Mouse (Mus musculus) limb, embryonic 10.5 days (tissue): ENCODE data around the gene Gdf11. TPM values are rescaled to one million over a fixed set of nuclear protein-coding genes. Genes with fewer than 3 reads are reported as not detected.

Experiments used
- DNase-seq: peaks from one replicate; pipeline ENCODE4 v3.0.0-alpha.2; 2017; ENCODE audit warnings: low spot score
- H3K27ac ChIP-seq: fragments of 300-500 bp; sonication (generic); 2 replicates; pipeline ENCODE4 v1.5.1; 2016; ENCODE audit warnings: mild to moderate bottlenecking
- H3K27me3 ChIP-seq: fragments of 300-500 bp; sonication (generic); 2 replicates; pipeline ENCODE4 v1.6.1; 2016; ENCODE audit warnings: low read depth, mild to moderate bottlenecking; ENCODE audit not compliant: poor library complexity, severe bottlenecking
- H3K36me3 ChIP-seq: fragments of 300-500 bp; sonication (generic); 2 replicates; pipeline ENCODE4 v1.6.1; 2016; ENCODE audit warnings: mild to moderate bottlenecking, moderate library complexity
- H3K4me1 ChIP-seq: fragments of 300-500 bp; sonication (generic); 2 replicates; pipeline ENCODE4 v1.6.1; 2016
- H3K4me3 ChIP-seq: fragments of 300-500 bp; sonication (generic); 2 replicates; pipeline ENCODE4 v1.5.1; 2016; ENCODE audit warnings: mild to moderate bottlenecking, moderate library complexity
- H3K9me3 ChIP-seq: fragments of 300-500 bp; sonication (generic); replicated peaks from 2 replicates; pipeline ENCODE4 v1.6.1; 2016; ENCODE audit warnings: mild to moderate bottlenecking
- WGBS: fragments of 180-500 bp; shearing (Covaris S2); methylation state at CpG from one replicate; pipeline ENCODE4 v1.1.7; 2016; 5-methylcytosine and 5-hydroxymethylcytosine counted together
- polyA plus RNA-seq: library from polyadenylated mRNA; unstranded; fragments of >200 nt; fragmentation: Nextera tagmentation; extraction: Ambion mirVana; gene quantifications from 2 replicates; pipeline ENCODE4 v1.2.1, GENCODE M21; 2016

Gene Gdf11
- polyA plus RNA-seq, 1 experiment from 2014 or later = 16.2 TPM

DNA sequence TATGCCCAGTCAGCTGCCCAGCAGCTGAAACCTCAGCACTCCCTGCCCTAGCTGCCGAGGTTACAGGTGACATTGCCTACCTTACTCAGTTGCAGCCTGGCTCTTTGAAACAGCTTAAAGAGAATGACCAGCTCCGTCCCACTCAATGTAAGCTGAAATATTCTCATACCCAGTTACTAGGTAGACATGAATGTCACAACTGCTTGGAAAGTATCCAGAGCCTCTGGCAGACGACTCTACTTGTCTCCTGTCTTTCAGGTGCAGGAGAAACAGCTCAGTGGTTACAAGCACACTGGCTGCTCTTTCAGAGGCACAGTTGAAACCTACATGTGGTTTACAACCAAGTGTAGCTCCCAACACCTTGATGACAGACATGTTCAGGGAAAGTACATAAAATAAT, 21.2 kb downstream of the Gdf11 start:
- DNase-seq = no peak
- Histone ChIP-seq H3K4me3 (no peak overlapping the region), H3K27ac (no peak overlapping the region), H3K9me3 (no peaks in the 10 kb centered on the region), H3K4me1 (no peaks in the 10 kb centered on the region), H3K36me3 (peaks cover 93% of the 10 kb centered on the region), H3K27me3 (no peaks in the 10 kb centered on the region)
- 87% methylated on average over 3 of the region's 3 CpGs for WGBS

DNA sequence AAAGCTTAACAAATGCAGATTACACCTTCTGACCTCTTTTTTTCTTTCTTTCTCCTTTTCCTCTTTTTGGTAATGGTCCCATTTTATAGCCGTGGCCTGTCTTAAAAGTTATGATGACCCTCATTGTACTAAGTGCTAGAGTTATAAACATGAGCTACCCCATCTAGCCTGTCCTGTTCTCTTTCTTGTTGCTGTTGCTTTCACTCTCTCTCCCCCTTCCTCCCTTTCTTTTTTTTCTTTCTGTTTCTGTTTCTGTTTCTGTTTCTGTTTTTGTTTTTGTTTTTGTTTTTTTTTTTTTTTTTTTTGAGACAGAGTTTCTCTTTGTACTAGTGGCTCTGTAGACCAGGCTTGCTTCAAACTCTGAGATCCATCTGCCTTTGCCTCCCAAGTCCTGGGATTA, 25.0 kb downstream of the Gdf11 start:
- no peak overlapping the region for H3K27ac ChIP-seq
- DNase-seq = no peak
- no peaks in the 10 kb centered on the region for H3K4me1 ChIP-seq
- H3K4me3 ChIP-seq = no peak overlapping the region
- H3K9me3 ChIP-seq = no peaks in the 10 kb centered on the region
- H3K27me3 ChIP-seq = no peaks in the 10 kb centered on the region
- 83% methylated on average over 1 of the region's 1 CpGs for WGBS
- peaks cover 89% of the 10 kb centered on the region for H3K36me3 ChIP-seq

DNA sequence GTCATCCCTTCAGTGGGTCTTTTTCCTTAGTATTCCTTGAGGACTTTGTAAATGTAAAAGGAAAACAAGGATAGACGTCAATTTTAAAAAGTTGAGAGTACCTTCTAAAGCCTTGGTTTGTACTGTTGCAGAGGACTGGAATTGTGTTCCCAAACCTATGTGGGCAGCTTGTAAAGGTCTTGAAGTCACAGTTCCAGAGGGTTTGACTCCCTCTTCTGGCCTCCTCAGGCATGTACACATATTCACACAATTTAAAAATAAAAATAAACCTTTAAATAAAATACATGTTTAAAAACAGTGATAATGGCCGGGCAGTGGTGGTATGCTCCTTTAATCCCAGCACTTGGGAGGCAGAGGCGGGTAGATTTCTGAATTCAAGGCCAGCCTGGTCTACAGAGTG, 25.5 kb downstream of the Gdf11 start:
- Histone ChIP-seq H3K27me3 (no peaks in the 10 kb centered on the region), H3K9me3 (no peaks in the 10 kb centered on the region), H3K4me3 (no peak overlapping the region), H3K36me3 (peaks cover 89% of the 10 kb centered on the region), H3K27ac (no peak overlapping the region), H3K4me1 (no peaks in the 10 kb centered on the region)
- DNase-seq = no peak
- 93% methylated on average over 3 of the region's 3 CpGs for WGBS

DNA sequence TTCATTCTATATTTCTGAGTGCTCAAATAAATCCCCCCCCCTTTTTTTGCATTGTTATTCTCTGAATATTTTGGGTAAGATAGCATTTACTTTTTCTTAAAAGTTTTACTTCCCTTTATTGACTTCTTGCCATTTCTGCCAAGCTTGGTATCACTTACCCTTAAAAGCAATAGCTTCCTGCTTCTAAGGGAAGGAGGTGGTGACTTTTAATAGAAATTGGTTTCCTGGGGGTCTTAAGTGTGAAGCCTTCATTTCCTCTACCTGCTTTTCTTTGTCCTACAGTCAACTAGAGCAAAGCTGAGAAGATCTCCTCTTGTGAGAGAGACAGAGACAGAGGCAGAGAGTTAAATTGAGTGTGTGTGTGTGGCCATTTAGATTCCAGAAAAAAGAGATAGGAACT, 30.3 kb downstream of the Gdf11 start:
- Histone ChIP-seq H3K27ac (no peak overlapping the region), H3K27me3 (no peaks in the 10 kb centered on the region), H3K4me1 (no peaks in the 10 kb centered on the region), H3K9me3 (no peaks in the 10 kb centered on the region), H3K4me3 (no peak overlapping the region), H3K36me3 (peaks cover 91% of the 10 kb centered on the region)
- no peak for DNase-seq

DNA sequence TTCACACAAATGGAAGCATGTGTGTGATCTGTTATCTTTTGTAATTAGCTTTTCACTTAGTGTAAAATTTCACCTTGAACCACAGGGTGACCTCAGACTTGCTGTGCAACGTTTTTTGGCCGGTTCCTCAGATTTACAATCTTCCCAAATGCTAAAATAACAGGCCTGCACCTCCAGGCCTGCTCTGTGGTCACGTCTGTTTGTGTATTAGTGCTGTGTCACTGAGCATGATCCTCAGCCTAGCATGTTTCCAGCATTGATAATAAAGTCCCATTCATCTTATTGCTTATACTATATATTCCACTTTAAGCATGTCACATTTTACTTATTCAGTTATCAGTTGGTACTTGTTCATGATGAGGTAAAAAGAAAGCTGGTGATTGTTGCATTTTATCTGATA, 41.2 kb downstream of the Gdf11 start:
- H3K4me1 ChIP-seq = peaks cover 5% of the 10 kb centered on the region; the same call in 1 of the 2 replicates
- DNase-seq = no peak
- no peaks in the 10 kb centered on the region for H3K9me3 ChIP-seq
- no peaks in the 10 kb centered on the region for H3K27me3 ChIP-seq
- H3K27ac ChIP-seq = no peak overlapping the region
- WGBS = 83% methylated on average over 3 of the region's 3 CpGs
- H3K4me3 ChIP-seq = no peak overlapping the region
- H3K36me3 ChIP-seq = peaks cover 81% of the 10 kb centered on the region

DNA sequence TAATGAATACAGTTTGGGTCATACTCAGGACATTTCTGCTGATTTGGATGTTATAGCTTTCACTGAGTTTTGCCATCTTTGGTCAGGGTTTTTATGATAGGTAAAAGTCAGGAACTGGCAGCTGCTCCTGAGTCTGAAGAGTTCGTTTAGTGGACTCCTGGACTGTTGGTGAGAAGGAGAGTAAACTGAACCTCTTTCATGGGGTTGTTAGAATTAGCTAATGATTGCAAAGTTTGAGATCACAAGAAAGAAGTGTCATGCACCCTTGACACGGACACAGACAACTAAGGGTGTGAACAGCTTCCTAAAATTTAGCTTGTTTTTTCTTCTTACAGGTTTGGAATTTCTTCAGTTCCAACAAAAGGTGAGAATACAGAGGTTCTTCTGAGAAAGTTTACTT, 43.1 kb downstream of the Gdf11 start:
- Histone ChIP-seq H3K4me1 (peaks cover 11% of the 10 kb centered on the region; the same call in 1 of the 2 replicates), H3K27ac (no peak overlapping the region), H3K4me3 (no peak overlapping the region), H3K36me3 (peaks cover 88% of the 10 kb centered on the region), H3K9me3 (no peaks in the 10 kb centered on the region), H3K27me3 (no peaks in the 10 kb centered on the region)
- DNase-seq = no peak
- 57% methylated on average over 2 of the region's 2 CpGs for WGBS

DNA sequence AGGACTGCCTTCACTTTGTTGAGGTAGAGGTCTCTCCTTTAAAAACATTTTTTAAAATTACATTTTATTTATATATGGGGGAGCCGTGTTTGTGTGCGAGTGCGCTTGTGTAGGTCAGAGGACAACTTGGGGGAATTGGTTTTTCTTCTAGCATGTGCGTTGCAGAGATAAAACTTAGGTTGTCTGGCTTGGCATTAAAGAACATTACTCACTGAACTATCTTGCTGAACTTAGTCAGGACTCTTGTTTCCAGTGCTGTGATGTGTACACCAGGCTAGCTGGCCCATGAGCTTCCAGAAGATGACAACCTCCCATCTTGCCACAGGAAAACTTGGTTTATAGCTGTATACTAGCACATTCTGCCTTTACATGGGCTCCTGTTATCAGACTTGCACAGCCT, 44.9 kb downstream of the Gdf11 start:
- no peaks in the 10 kb centered on the region for H3K9me3 ChIP-seq
- DNase-seq = no peak
- no peaks in the 10 kb centered on the region for H3K27me3 ChIP-seq
- no peak overlapping the region for H3K4me3 ChIP-seq
- no peak overlapping the region for H3K27ac ChIP-seq
- WGBS = 96% methylated on average over 4 of the region's 4 CpGs
- peaks cover 88% of the 10 kb centered on the region for H3K36me3 ChIP-seq
- H3K4me1 ChIP-seq = peaks cover 11% of the 10 kb centered on the region; the same call in 1 of the 2 replicates

DNA sequence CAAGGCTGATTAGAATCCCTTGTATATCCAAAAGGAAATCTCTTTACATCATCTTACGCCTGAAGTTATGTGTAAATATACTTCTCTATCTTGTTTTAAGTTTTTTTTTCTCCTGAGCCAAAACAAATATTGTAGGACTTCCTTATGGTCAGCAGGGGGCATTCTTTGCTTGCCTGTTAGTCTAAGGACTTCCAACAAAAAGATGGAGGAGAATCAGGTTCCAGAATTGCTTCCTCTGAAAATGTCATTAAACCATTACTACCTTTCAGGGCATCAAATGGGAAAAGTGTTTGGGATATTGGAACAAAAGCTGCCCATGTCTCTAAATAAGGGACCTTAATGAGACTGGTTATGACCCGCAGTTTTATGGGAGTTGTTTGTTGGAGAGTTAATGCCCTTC, 46.0 kb downstream of the Gdf11 start:
- Histone ChIP-seq H3K9me3 (no peaks in the 10 kb centered on the region), H3K36me3 (peaks cover 90% of the 10 kb centered on the region), H3K4me3 (no peak overlapping the region), H3K4me1 (peaks cover 11% of the 10 kb centered on the region; the same call in 1 of the 2 replicates), H3K27me3 (no peaks in the 10 kb centered on the region), H3K27ac (no peak overlapping the region)
- DNase-seq = no peak
- WGBS = 79% methylated on average over 2 of the region's 2 CpGs

DNA sequence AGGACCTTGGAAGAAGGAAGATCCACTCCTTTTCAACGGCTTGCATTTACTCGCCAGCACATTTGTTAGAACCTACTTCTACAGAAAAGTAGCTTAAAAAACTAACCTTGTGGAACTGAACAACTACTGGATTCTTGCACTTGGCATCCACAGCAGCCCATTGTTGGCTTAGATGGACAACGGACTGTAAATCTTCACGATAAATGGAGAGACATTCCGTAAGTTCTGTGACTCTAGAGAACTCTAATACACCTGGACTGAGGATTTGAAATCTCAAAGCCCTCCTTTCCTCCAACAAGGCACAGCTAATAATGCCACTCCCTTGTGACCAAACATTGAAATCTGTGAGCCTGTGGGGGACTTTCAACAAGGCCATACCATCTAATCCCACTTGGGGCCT, 48.3 kb downstream of the Gdf11 start:
- H3K9me3 ChIP-seq = no peaks in the 10 kb centered on the region
- no peaks in the 10 kb centered on the region for H3K27me3 ChIP-seq
- H3K4me3 ChIP-seq = no peak overlapping the region
- H3K27ac ChIP-seq = no peak overlapping the region
- DNase-seq = no peak
- 91% methylated on average over 5 of the region's 5 CpGs for WGBS
- H3K36me3 ChIP-seq = peaks cover 90% of the 10 kb centered on the region
- H3K4me1 ChIP-seq = peaks cover 11% of the 10 kb centered on the region; the same call in 1 of the 2 replicates

DNA sequence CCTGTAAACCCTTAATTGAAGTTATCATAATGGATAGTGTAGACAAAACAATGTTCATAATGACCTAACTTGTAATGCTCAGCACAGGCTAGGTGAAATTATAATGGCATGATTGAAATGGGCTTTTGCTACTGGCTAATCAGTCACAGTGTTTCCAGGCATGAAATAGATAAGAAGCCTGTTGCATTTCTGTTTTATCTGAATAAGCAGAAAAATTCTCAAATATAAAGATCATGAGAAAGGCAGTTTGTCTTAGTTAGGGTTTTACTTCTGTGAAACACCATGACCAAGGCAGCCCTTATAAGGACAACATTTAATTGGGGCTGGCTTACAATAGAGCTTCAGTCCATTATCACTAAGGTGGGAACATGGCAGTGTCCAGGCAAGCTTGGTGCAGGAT, 50.9 kb downstream of the Gdf11 start:
- Histone ChIP-seq H3K27me3 (no peaks in the 10 kb centered on the region), H3K36me3 (peaks cover 92% of the 10 kb centered on the region), H3K27ac (no peak overlapping the region), H3K4me3 (no peak overlapping the region), H3K4me1 (peaks cover 9% of the 10 kb centered on the region; the same call in 1 of the 2 replicates), H3K9me3 (no peaks in the 10 kb centered on the region)
- DNase-seq = no peak

DNA sequence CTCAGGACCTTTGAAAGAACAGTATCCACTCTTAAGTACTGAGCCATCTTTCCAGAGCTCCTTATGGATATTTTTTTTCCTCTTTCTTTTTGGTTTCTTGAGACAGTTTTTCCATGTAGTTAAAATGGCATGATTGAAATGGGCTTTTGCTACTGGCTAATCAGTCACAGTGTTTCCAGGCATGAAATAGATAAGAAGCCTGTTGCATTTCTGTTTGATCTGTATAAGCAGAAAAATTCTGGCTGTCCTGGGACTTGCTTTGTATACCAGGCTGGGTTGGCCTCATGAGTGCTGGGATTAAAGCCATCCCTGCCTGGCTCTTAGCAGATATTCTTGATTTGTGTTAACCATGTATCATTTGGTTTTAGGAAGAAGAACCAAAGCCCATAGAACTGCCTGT, 52.1 kb downstream of the Gdf11 start:
- DNase-seq = no peak
- Histone ChIP-seq H3K36me3 (peaks cover 97% of the 10 kb centered on the region), H3K27me3 (no peaks in the 10 kb centered on the region), H3K4me3 (no peak overlapping the region), H3K27ac (no peak overlapping the region), H3K9me3 (no peaks in the 10 kb centered on the region), H3K4me1 (no peaks in the 10 kb centered on the region)

DNA sequence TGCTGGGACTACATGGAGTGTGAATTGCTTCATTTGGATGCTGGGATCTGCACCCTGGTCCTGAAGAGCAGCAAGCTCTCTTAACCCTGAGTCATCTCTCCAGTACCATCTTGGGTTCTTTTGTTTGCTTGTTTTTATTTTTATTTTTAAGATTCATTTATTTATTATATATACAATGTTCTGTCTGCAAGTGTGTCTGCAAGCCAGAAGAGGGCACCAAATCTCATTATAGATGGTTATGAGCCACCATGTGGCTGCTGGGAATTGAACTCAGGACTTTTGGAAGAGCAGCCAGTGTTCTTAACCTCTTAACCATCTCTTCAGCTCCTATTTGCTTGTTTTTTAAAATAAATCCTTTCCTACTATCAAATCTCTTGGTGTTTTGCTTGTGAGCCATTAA, 54.1 kb downstream of the Gdf11 start:
- no peak overlapping the region for H3K27ac ChIP-seq
- no peaks in the 10 kb centered on the region for H3K4me1 ChIP-seq
- no peaks in the 10 kb centered on the region for H3K27me3 ChIP-seq
- no peaks in the 10 kb centered on the region for H3K9me3 ChIP-seq
- peaks cover 100% of the 10 kb centered on the region for H3K36me3 ChIP-seq
- no peak overlapping the region for H3K4me3 ChIP-seq
- no peak for DNase-seq
